Mouse (Mus musculus): Measurements from ENCODE around the gene Sema4c. TPM values are rescaled to one million over a fixed set of nuclear protein-coding genes. Genes with fewer than 3 reads are reported as not detected.

Gene Sema4c
- total RNA-seq, 2 experiments from 2014 or later, result 0.60 TPM; not detected in 1

- no peak for ATAC-seq (replicated peaks; ENCODE audit: low FRiP score, poor library complexity, severe bottlenecking)
Measured at GRCm38 (mm10) chr1:36559888-36560287, 1.7 kb upstream of the Sema4c start.

GRCm38 (mm10) chr1:36559256-36559655, 1.1 kb upstream of the Sema4c start:
- no peak for ATAC-seq (replicated peaks; ENCODE audit: low FRiP score, poor library complexity, severe bottlenecking)

GRCm38 (mm10) chr1:36557457-36558011, 615 bp downstream of the Sema4c start:
- no peak for ATAC-seq (replicated peaks; ENCODE audit: low FRiP score, poor library complexity, severe bottlenecking)

- no peak for ATAC-seq (replicated peaks; ENCODE audit: low FRiP score, poor library complexity, severe bottlenecking)
Measured at GRCm38 (mm10) chr1:36556553-36557456, 1.3 kb downstream of the Sema4c start.

GRCm38 (mm10) chr1:36555798-36556395, 2.3 kb downstream of the Sema4c start:
- no peak for ATAC-seq (replicated peaks; ENCODE audit: low FRiP score, poor library complexity, severe bottlenecking)

- ATAC-seq (replicated peaks; ENCODE audit: low FRiP score, poor library complexity, severe bottlenecking), result no peak
Measured at GRCm38 (mm10) chr1:36554633-36555399, 3.3 kb downstream of the Sema4c start.

GRCm38 (mm10) chr1:36552506-36552905, 5.6 kb downstream of the Sema4c start:
- no peak for ATAC-seq (replicated peaks; ENCODE audit: low FRiP score, poor library complexity, severe bottlenecking)

- ATAC-seq (replicated peaks; ENCODE audit: low FRiP score, poor library complexity, severe bottlenecking), result no peak
Measured at GRCm38 (mm10) chr1:36551904-36552303, 6.2 kb downstream of the Sema4c start.

GRCm38 (mm10) chr1:36550075-36550863, 7.9 kb downstream of the Sema4c start:
- ATAC-seq (replicated peaks; ENCODE audit: low FRiP score, poor library complexity, severe bottlenecking), result no peak

GRCm38 (mm10) chr1:36549491-36549890, 8.7 kb downstream of the Sema4c start:
- no peak for ATAC-seq (replicated peaks; ENCODE audit: low FRiP score, poor library complexity, severe bottlenecking)

- no peak for ATAC-seq (replicated peaks; ENCODE audit: low FRiP score, poor library complexity, severe bottlenecking)
Measured at GRCm38 (mm10) chr1:36548771-36549170, 9.4 kb downstream of the Sema4c start.

GRCm38 (mm10) chr1:36547981-36548598, 10.1 kb downstream of the Sema4c start:
- no peak for ATAC-seq (replicated peaks; ENCODE audit: low FRiP score, poor library complexity, severe bottlenecking)

GRCm38 (mm10) chr1:36546888-36547471, 11.2 kb downstream of the Sema4c start, which contains the start of gene Ankrd39:
Gene Ankrd39, minus strand, starts transcription at chr1:36547445.
- ATAC-seq (replicated peaks; ENCODE audit: low FRiP score, poor library complexity, severe bottlenecking), result peak; percentile 100

- ATAC-seq (replicated peaks; ENCODE audit: low FRiP score, poor library complexity, severe bottlenecking), result no peak
Measured at GRCm38 (mm10) chr1:36545845-36546600, 12.1 kb downstream of the Sema4c start.

- no peak for ATAC-seq (replicated peaks; ENCODE audit: low FRiP score, poor library complexity, severe bottlenecking)
Measured at GRCm38 (mm10) chr1:36545382-36545781, 12.8 kb downstream of the Sema4c start.

GRCm38 (mm10) chr1:36542925-36543324, 15.2 kb downstream of the Sema4c start:
- ATAC-seq (replicated peaks; ENCODE audit: low FRiP score, poor library complexity, severe bottlenecking), result no peak

GRCm38 (mm10) chr1:36541844-36542243, 16.3 kb downstream of the Sema4c start:
- ATAC-seq (replicated peaks; ENCODE audit: low FRiP score, poor library complexity, severe bottlenecking), result no peak

- ATAC-seq (replicated peaks; ENCODE audit: low FRiP score, poor library complexity, severe bottlenecking), result no peak
Measured at GRCm38 (mm10) chr1:36540807-36541206, 17.3 kb downstream of the Sema4c start.

Data from erythroblast, adult 5-6 weeks (primary cell).